Mouse (Mus musculus): ENCODE data around the gene Prrt2. TPM values are rescaled to one million over a fixed set of nuclear protein-coding genes. Genes with fewer than 3 reads are reported as not detected.

The Prrt2 gene
- polyA plus RNA-seq, 1 experiment from 2014 or later = 0.88 TPM

DNA sequence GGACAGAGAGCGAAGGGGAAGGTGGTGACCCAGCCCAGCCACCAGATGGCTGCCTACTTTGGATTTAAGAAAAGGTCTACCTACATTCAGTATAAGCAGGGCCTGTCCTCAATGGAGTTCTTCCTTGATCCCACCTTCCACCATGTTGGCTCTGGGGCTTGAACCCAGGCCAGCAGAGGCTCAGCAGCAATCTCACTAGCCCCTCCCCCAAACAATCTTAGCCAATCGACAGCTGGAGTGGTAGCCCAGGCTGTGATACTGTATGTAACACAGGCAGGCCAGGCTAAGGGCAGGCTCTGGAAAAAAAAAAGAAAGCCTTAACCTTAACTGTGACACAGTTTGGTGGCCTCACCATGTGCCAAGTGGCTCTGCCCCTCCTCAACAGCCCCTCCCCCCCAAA is 9.3 kb downstream of the Prrt2 start:
- 80% methylated on average over 2 of the region's 2 CpGs for WGBS (ENCODE audit: insufficient replicate concordance)
- ATAC-seq = no peak
- H3K9me3 ChIP-seq (replicated peaks) = no peaks in the 10 kb centered on the region
- peaks cover 35% of the 10 kb centered on the region for H3K36me3 ChIP-seq
- H3K4me1 ChIP-seq = peaks cover 78% of the 10 kb centered on the region
- peak overlapping the region; percentile 23; the same call in 1 of the 2 replicates for H3K27ac ChIP-seq
- no peak overlapping the region for H3K4me2 ChIP-seq
- no peaks in the 10 kb centered on the region for H3K27me3 ChIP-seq (replicated peaks)
- no peak overlapping the region for H3K9ac ChIP-seq
- H3K4me3 ChIP-seq = no peak overlapping the region

- H3K27ac ChIP-seq = peak overlapping the region; percentile 38
- H3K4me2 ChIP-seq = no peak overlapping the region
- WGBS (ENCODE audit: insufficient replicate concordance) = 83% methylated on average over 2 of the region's 2 CpGs
- no peak for ATAC-seq
- H3K9ac ChIP-seq = no peak overlapping the region
- H3K4me3 ChIP-seq = no peak overlapping the region
- no peaks in the 10 kb centered on the region for H3K9me3 ChIP-seq (replicated peaks)
- peaks cover 75% of the 10 kb centered on the region for H3K4me1 ChIP-seq
- H3K36me3 ChIP-seq = peaks cover 35% of the 10 kb centered on the region
- H3K27me3 ChIP-seq (replicated peaks) = no peaks in the 10 kb centered on the region
Measured at GRCm38 (mm10) chr7:127011051-127011450, 10.0 kb downstream of the Prrt2 start.

DNA sequence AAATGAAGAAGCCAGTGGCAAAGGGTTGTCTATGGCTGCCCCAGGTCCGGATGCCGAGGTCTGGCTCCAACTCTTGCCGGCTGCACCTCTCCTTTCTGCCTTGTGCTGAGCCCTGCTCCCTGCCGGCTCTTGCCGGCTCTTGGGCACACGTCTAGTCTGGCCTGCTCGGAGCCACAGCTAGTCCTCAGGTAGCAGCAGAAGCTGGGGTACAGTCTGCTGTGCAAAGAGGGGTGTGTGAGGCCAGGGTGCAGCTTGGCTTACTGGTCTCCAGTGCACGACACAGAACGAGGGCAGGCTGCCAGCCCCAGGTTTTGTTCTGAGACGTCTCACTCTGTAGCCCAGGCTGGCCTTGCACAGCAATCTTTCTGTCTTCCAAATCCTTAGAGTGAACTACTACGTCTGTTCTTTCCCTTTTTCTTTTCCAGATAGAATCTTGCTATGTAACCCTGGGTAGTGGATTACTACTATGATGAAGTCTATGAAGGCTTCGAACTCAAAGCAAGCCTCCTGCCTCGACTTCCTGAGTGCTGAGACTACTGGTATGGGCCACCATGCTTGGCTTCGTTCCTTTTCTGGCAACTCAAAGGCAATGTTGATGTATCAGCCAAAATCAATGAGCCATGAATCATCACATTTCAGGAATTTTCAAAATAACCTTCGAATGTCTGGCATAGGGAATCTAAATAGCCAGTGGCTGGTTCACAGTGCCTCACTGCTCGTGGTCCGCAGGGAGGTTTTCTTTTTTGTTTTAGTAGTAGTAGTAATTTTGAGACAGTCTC is 11.5 kb downstream of the Prrt2 start:
- no peak for ATAC-seq
- H3K9me3 ChIP-seq (replicated peaks) = no peaks in the 10 kb centered on the region
- H3K36me3 ChIP-seq = peaks cover 21% of the 10 kb centered on the region
- no peak overlapping the region for H3K4me3 ChIP-seq
- H3K4me1 ChIP-seq = peaks cover 60% of the 10 kb centered on the region
- WGBS (ENCODE audit: insufficient replicate concordance) = 77% methylated on average over 17 of the region's 17 CpGs
- peak overlapping the region; percentile 62 for H3K4me2 ChIP-seq
- peak overlapping the region; percentile 63 for H3K9ac ChIP-seq
- H3K27me3 ChIP-seq (replicated peaks) = no peaks in the 10 kb centered on the region
- peak overlapping the region; percentile 96 for H3K27ac ChIP-seq

DNA sequence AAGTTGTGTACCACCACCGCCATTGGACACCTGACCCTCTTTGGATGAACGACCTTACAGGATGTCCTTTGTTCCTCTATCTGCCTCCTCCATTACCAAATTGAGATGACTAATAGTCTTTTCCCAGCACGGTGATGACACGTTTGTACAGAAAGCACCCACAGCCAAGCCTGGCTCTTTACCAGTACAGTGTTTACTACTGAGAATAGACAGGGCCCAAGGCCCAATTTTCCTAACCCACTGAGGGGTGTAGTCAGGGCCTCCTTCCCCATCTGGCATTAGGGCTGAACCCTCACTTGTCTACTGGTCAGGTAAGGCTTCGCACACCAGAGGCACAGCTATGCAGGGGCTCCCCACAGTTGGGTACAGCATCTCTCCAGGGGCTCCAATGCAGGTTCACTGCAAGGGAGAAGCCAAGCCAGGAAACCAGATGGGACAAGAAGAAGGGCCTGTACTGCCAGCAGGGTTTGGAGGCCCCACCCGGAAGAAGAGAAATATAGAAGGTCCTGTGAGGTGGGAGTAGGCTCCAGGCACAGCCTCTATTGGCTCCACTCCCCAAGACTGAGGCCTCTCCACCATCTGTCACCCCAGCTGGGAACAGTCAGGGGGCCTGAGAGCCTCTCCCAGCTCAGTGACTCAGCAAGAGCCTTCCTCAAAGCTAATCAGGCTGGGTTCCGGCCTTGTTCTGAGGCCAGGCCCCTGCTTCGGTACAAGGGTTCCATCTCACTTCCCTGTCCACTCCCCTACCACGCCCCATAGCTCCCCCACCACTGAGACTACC is 12.6 kb downstream of the Prrt2 start:
- Histone ChIP-seq H3K9me3 (replicated peaks) (no peaks in the 10 kb centered on the region), H3K4me1 (peaks cover 49% of the 10 kb centered on the region), H3K27ac (peak overlapping the region; percentile 96), H3K36me3 (peaks cover 11% of the 10 kb centered on the region), H3K4me3 (peak overlapping the region; percentile 13; the same call in 1 of the 2 replicates), H3K27me3 (replicated peaks) (no peaks in the 10 kb centered on the region), H3K9ac (peak overlapping the region; percentile 63), H3K4me2 (peak overlapping the region; percentile 62)
- 41% methylated on average over 9 of the region's 9 CpGs for WGBS (ENCODE audit: insufficient replicate concordance)
- peak; percentile 96 for ATAC-seq

DNA sequence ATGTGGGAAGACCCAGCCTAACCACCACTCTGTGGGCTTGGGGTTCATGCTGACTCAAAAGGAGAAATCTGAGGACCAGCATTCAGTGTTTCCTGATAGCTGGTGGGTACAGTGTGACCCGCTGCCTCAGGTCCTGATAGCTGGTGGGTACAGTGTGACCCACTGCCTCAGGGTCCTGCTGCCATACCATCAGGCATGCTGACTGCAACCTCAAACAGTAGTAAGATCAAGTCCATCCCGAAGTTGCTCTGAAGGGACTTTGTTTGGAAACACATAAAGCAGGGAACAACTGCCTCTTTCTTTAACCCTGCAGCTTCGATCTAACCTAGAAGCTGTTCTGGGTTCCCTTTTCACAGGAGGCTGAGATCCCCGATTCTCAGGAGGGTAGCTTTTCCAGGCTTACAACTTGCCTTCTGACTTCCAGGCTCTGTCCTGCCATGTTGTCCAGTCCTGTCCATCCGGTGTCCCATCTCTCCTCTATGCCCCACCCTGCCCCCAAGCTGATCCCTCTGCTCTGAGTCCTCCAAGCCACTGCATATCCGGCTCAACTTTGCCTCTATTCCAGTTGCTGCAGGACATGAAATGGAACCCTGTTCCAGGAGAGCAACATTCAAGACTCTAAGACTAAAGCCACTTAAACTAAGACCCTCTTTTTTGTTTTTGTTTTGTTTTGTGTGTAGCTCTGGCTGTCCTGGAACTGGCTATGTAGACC is 13.5 kb downstream of the Prrt2 start:
- Histone ChIP-seq H3K36me3 (0 out of 2 replicates have a peak, but pooled peaks cover 3% of the 10 kb centered on the region), H3K27me3 (replicated peaks) (no peaks in the 10 kb centered on the region), H3K4me2 (no peak overlapping the region; the same call in 1 of the 2 replicates), H3K27ac (peak overlapping the region; percentile 96), H3K4me1 (peaks cover 52% of the 10 kb centered on the region), H3K4me3 (no peak overlapping the region), H3K9me3 (replicated peaks) (no peaks in the 10 kb centered on the region), H3K9ac (peak overlapping the region; percentile 63)
- WGBS (ENCODE audit: insufficient replicate concordance) = 83% methylated on average over 6 of the region's 6 CpGs
- no peak for ATAC-seq

- 78% methylated on average over 4 of the region's 4 CpGs for WGBS (ENCODE audit: insufficient replicate concordance)
- no peaks in the 10 kb centered on the region for H3K27me3 ChIP-seq (replicated peaks)
- peaks cover 29% of the 10 kb centered on the region for H3K4me1 ChIP-seq
- no peaks in the 10 kb centered on the region for H3K36me3 ChIP-seq
- H3K4me2 ChIP-seq = no peak overlapping the region
- no peak for ATAC-seq
- no peaks in the 10 kb centered on the region for H3K9me3 ChIP-seq (replicated peaks)
- no peak overlapping the region for H3K9ac ChIP-seq
- H3K4me3 ChIP-seq = no peak overlapping the region
- no peak overlapping the region for H3K27ac ChIP-seq
Measured at GRCm38 (mm10) chr7:127004122-127004875, 16.7 kb downstream of the Prrt2 start.

- H3K27me3 ChIP-seq (replicated peaks) = no peaks in the 10 kb centered on the region
- no peak overlapping the region for H3K4me2 ChIP-seq
- H3K27ac ChIP-seq = no peak overlapping the region
- no peak for ATAC-seq
- H3K36me3 ChIP-seq = no peaks in the 10 kb centered on the region
- 80% methylated on average over 5 of the region's 5 CpGs for WGBS (ENCODE audit: insufficient replicate concordance)
- peaks cover 22% of the 10 kb centered on the region for H3K4me1 ChIP-seq
- H3K9ac ChIP-seq = no peak overlapping the region
- no peaks in the 10 kb centered on the region for H3K9me3 ChIP-seq (replicated peaks)
- no peak overlapping the region for H3K4me3 ChIP-seq
Measured at GRCm38 (mm10) chr7:127003620-127004019, 17.4 kb downstream of the Prrt2 start.

DNA sequence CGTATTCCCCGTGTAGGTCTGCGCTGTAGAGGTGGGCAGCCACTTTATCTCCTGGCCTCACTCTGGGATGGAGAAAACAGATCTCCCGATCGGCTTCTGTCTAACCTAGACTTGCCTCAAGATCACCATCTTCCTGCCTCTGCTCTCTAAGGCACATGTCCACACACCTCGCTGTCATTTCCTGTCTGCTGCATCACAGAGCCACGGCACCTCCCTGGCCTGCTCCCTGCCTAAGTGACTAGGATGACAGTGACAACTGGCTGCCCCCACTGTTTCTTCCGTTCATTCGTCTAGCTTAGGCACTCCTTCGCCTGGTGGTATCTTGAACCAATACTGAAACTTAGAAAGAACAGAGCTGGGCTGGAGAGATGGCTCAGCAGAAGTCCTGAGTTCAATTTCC is 21.4 kb downstream of the Prrt2 start:
- Histone ChIP-seq H3K27ac (no peak overlapping the region), H3K4me3 (no peak overlapping the region), H3K36me3 (peaks cover 6% of the 10 kb centered on the region), H3K9me3 (replicated peaks) (0 out of 2 replicates have a peak, but pooled peaks cover 3% of the 10 kb centered on the region), H3K4me2 (no peak overlapping the region), H3K27me3 (replicated peaks) (no peaks in the 10 kb centered on the region), H3K9ac (no peak overlapping the region), H3K4me1 (peaks cover 6% of the 10 kb centered on the region; the same call in 1 of the 2 replicates)
- WGBS (ENCODE audit: insufficient replicate concordance) = 51% methylated on average over 10 of the region's 10 CpGs
- ATAC-seq = no peak

GRCm38 (mm10) chr7:126996449-126996848 is 24.6 kb downstream of the Prrt2 start:
- Histone ChIP-seq H3K27ac (no peak overlapping the region), H3K36me3 (peaks cover 6% of the 10 kb centered on the region), H3K9me3 (replicated peaks) (0 out of 2 replicates have a peak, but pooled peaks cover 3% of the 10 kb centered on the region), H3K4me1 (no peaks in the 10 kb centered on the region; the same call in 1 of the 2 replicates), H3K9ac (no peak overlapping the region), H3K4me3 (no peak overlapping the region), H3K27me3 (replicated peaks) (0 out of 2 replicates have a peak, but pooled peaks cover 5% of the 10 kb centered on the region), H3K4me2 (no peak overlapping the region)
- no peak for ATAC-seq
- WGBS (ENCODE audit: insufficient replicate concordance) = 68% methylated on average over 4 of the region's 4 CpGs

DNA sequence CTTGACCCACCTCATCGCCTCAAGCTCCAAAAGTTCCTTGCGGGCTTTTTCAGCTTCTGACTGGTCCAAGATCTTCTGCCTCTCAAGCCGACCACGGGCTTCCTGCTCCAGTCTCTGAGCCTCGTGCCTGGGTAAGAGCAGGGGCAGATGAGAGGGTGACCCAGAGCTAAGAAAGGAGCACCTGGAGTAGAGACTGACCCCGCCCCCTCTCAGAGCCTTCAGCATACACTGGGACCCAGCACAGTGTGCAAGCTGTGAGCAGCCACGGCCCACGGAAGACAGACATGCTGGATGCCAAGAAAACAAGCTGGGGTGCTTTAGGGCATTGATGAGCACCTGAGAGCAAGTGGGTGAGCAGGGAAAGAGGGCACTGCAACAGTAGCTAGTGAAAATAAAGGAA is 32.2 kb downstream of the Prrt2 start:
- no peaks in the 10 kb centered on the region for H3K9me3 ChIP-seq (replicated peaks)
- WGBS (ENCODE audit: insufficient replicate concordance) = 66% methylated on average over 8 of the region's 8 CpGs
- H3K4me1 ChIP-seq = no peaks in the 10 kb centered on the region
- no peaks in the 10 kb centered on the region for H3K36me3 ChIP-seq
- no peak overlapping the region for H3K9ac ChIP-seq
- H3K27me3 ChIP-seq (replicated peaks) = 0 out of 2 replicates have a peak, but pooled peaks cover 11% of the 10 kb centered on the region
- no peak for ATAC-seq
- no peak overlapping the region for H3K4me3 ChIP-seq
- no peak overlapping the region for H3K4me2 ChIP-seq
- H3K27ac ChIP-seq = no peak overlapping the region

DNA sequence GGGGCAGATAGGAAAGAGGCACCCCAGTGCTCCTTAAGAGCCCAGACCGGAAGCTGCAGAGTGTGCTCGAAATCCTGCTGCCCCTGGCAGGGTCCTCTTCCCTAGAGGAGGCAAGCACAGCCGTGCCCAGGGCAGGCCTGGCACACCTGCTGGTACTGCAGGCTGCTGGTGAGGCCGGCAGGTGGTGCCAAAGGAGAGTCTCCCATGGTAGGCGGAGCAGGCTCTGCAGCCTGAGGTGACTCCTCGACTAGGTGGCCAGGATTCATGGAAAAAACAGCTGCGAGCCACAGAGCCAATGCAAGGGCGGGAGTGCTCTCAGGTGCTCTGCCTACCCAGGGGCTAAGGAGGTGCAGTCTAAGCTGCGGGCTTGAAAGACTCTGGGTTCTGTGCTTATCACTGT is 34.7 kb downstream of the Prrt2 start:
- 44% methylated on average over 9 of the region's 9 CpGs for WGBS (ENCODE audit: insufficient replicate concordance)
- ATAC-seq = no peak

More for the DNA sequence above, 34.7 kb downstream of the Prrt2 start:
- Histone ChIP-seq H3K4me2 (no peak overlapping the region), H3K4me3 (no peak overlapping the region), H3K36me3 (peaks cover under 1% of the 10 kb centered on the region; the same call in 1 of the 2 replicates), H3K27me3 (replicated peaks) (0 out of 2 replicates have a peak, but pooled peaks cover 6% of the 10 kb centered on the region), H3K9me3 (replicated peaks) (no peaks in the 10 kb centered on the region), H3K27ac (no peak overlapping the region), H3K4me1 (peaks cover 11% of the 10 kb centered on the region; the same call in 1 of the 2 replicates), H3K9ac (no peak overlapping the region)

Measured in liver, embryonic 12.5 days (tissue).